Mouse (Mus musculus) B cell, adult 2 months (primary cell): ENCODE measurements around the gene Ifnar2.

Source experiments
- DNase-seq, 2 experiments: peaks; one replicate each; pipeline ENCODE4 v3.0.0; 2022

Gene Ifnar2

GRCm38 (mm10) chr16:91359531-91359930 lies 13.1 kb upstream of the Ifnar2 start:
- no peak for DNase-seq

GRCm38 (mm10) chr16:91360162-91360561 lies 12.4 kb upstream of the Ifnar2 start:
- no peak for DNase-seq

GRCm38 (mm10) chr16:91362006-91362405 lies 10.6 kb upstream of the Ifnar2 start:
- no peak for DNase-seq

GRCm38 (mm10) chr16:91362616-91363272 lies 9.8 kb upstream of the Ifnar2 start:
- DNase-seq = no peak

GRCm38 (mm10) chr16:91363483-91363882 lies 9.1 kb upstream of the Ifnar2 start:
- no peak for DNase-seq

GRCm38 (mm10) chr16:91366567-91366966 lies 6.0 kb upstream of the Ifnar2 start:
- DNase-seq = peak; percentile 58 to 66

GRCm38 (mm10) chr16:91367066-91367465 lies 5.5 kb upstream of the Ifnar2 start:
- DNase-seq = peak; percentile 45 to 56

- peak in 1 of 2 experiments; percentile 29 for DNase-seq
Observed at GRCm38 (mm10) chr16:91373473-91374252, 1.1 kb downstream of the Ifnar2 start.

GRCm38 (mm10) chr16:91374253-91374634 lies 1.7 kb downstream of the Ifnar2 start:
- no peak for DNase-seq

- no peak for DNase-seq
Observed at GRCm38 (mm10) chr16:91376701-91377100, 4.1 kb downstream of the Ifnar2 start.

- DNase-seq = no peak
Observed at GRCm38 (mm10) chr16:91378431-91378986, 5.9 kb downstream of the Ifnar2 start.

GRCm38 (mm10) chr16:91378991-91379390 lies 6.4 kb downstream of the Ifnar2 start:
- no peak for DNase-seq

GRCm38 (mm10) chr16:91379412-91379811 lies 6.8 kb downstream of the Ifnar2 start:
- no peak for DNase-seq

GRCm38 (mm10) chr16:91380151-91380550 lies 7.6 kb downstream of the Ifnar2 start:
- DNase-seq = no peak

- DNase-seq = no peak
Observed at GRCm38 (mm10) chr16:91381606-91382005, 9.0 kb downstream of the Ifnar2 start.

GRCm38 (mm10) chr16:91382261-91382790 lies 9.7 kb downstream of the Ifnar2 start:
- DNase-seq = no peak

- DNase-seq = no peak
Observed at GRCm38 (mm10) chr16:91384221-91384620, 11.6 kb downstream of the Ifnar2 start.

- DNase-seq = no peak
Observed at GRCm38 (mm10) chr16:91385621-91386020, 13.0 kb downstream of the Ifnar2 start.

GRCm38 (mm10) chr16:91386419-91387120 lies 14.0 kb downstream of the Ifnar2 start:
- DNase-seq = no peak

GRCm38 (mm10) chr16:91387121-91387486 lies 14.5 kb downstream of the Ifnar2 start:
- DNase-seq = no peak

- peak; percentile 50 to 53 for DNase-seq
Observed at GRCm38 (mm10) chr16:91390100-91390499, 17.5 kb downstream of the Ifnar2 start.

- DNase-seq = no peak
Observed at GRCm38 (mm10) chr16:91391421-91391820, 18.8 kb downstream of the Ifnar2 start, which contains the start of gene Gm21970. TSS of gene Gm21970 (plus strand) at chr16:91391721.

- DNase-seq = no peak
Observed at GRCm38 (mm10) chr16:91394826-91395410, 22.3 kb downstream of the Ifnar2 start.
